Mouse (Mus musculus): Measurements from ENCODE around the gene Dynll1. TPM values are rescaled to one million over a fixed set of nuclear protein-coding genes. Genes with fewer than 3 reads are reported as not detected.
A peak's percentile ranks its signal among the peaks of the same experiment; 100 is the strongest.

Dynll1 gene
- polyA plus RNA-seq, 1 experiment from 2014 or later, result 1,201 TPM

DNA sequence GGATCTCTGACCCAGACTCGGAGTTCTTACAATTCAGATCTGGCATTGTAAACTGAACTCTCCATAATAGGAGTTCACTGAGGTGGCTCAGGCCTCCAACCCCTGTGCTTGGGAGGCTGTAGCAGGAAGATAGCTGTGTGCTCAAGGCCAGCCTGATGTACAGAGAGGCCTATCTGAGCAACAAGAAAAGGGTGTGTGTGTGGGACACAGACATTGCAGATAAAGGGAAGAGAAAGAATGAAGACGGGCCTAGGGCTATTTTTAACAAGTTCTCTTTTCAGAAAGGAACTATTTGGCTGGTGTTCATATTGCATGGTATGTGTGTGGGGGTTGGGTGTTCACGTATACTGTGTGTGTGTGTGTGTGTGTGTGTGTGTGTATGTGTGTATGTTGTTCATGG, 32.8 kb upstream of the Dynll1 start:
- H3K27me3 ChIP-seq (ENCODE audit: control insufficient read depth, insufficient read depth, low read length), result no peaks in the 10 kb centered on the region
- no peak overlapping the region for H3K4me3 ChIP-seq (replicated peaks; ENCODE audit: low read depth, low read length)
- H3K4me1 ChIP-seq (ENCODE audit: control insufficient read depth, insufficient read depth, low read length), result peaks cover 9% of the 10 kb centered on the region; the same call in 1 of the 2 replicates
- no peak overlapping the region for H3K9ac ChIP-seq (replicated peaks; ENCODE audit: low read length)
- H3K27ac ChIP-seq (replicated peaks; ENCODE audit: low read depth, low read length), result no peak overlapping the region
- DNase-seq, result no peak
- no peak overlapping the region for H3K4me2 ChIP-seq (ENCODE audit: low read length)
- H3K9me3 ChIP-seq (ENCODE audit: control insufficient read depth, low read length), result no peaks in the 10 kb centered on the region
- H3K36me3 ChIP-seq (ENCODE audit: control insufficient read depth, insufficient read depth, low read length), result peaks cover 66% of the 10 kb centered on the region
- no peak for ATAC-seq (ENCODE audit: low FRiP score, low TSS enrichment)
- 85% methylated on average over 3 of the region's 3 CpGs for WGBS

DNA sequence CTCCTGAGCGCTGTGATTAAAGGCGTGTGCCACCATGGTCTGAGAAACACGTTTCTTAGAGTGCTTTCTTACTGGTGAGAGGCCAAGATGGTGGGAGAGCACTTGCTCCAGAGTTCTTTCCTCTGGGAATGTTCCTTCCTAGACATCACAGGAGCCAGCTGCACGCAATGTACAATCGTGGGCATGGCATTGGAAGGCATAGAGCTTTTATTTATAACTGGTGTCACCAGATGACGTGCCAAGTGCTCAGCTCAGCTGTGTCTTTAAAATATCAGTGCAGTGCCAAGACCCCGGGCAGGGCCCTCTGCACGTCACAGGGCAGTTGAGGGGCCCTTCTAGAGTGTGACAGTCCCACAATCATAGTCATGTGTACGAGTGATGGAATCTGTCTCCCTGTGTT, 30.2 kb upstream of the Dynll1 start:
- peaks cover 61% of the 10 kb centered on the region for H3K36me3 ChIP-seq (ENCODE audit: control insufficient read depth, insufficient read depth, low read length)
- no peak overlapping the region for H3K9ac ChIP-seq (replicated peaks; ENCODE audit: low read length)
- H3K4me3 ChIP-seq (replicated peaks; ENCODE audit: low read depth, low read length), result no peak overlapping the region
- ATAC-seq (ENCODE audit: low FRiP score, low TSS enrichment), result no peak
- peaks cover 15% of the 10 kb centered on the region for H3K4me1 ChIP-seq (ENCODE audit: control insufficient read depth, insufficient read depth, low read length)
- no peak overlapping the region for H3K4me2 ChIP-seq (ENCODE audit: low read length)
- no peak for DNase-seq
- no peaks in the 10 kb centered on the region for H3K27me3 ChIP-seq (ENCODE audit: control insufficient read depth, insufficient read depth, low read length)
- H3K9me3 ChIP-seq (ENCODE audit: control insufficient read depth, low read length), result no peaks in the 10 kb centered on the region
- H3K27ac ChIP-seq (replicated peaks; ENCODE audit: low read depth, low read length), result no peak overlapping the region
- 93% methylated on average over 9 of the region's 9 CpGs for WGBS

DNA sequence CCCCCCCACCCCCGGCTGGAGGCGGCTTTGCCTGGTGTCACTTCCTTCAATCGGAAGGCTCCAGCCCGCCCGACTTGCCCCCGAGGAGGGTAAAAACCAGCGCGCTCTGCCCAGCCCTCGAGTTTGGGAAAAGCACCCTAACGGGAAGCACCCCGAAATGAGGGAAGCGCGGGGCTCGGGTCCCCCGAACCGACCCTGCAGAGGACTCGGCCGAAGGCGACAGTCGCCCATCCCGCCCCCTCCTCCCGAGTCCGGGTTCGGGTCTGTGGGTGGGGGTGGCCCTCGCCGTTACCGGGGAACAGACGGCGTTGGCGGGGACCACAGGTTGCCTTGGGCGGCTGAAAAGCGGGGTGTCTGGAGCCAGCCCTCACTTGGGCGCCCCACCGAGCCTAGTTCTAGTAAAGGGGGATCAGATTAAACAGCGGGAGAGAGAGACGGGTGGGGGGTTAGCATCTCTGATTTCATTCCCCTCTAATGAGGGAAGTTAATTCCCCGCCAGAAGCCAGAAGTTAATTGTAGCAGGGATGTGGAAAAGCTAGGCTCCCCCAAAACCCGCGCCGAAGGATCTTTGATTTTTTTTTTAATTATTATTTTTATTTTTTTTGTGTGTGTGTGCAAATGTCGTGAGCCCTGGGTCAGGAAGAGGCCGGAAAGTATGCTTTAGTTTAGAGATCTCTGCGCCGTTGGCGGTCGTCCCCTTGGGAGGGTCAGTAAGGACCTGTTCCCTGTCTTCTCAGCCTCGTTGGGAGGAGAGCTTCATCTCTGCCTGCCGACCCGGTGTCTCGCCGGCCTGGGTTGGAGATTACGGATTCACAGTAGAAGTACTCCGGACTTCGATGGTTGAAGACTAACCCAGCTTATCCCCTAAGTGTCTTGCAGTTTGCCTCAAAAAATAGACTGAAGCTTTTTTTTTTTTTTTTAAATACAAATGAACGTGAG, 27.1 kb upstream of the Dynll1 start:
- Histone ChIP-seq H3K9ac (replicated peaks; ENCODE audit: low read length) (peak overlapping the region; percentile 92), H3K36me3 (ENCODE audit: control insufficient read depth, insufficient read depth, low read length) (peaks cover 30% of the 10 kb centered on the region), H3K9me3 (ENCODE audit: control insufficient read depth, low read length) (no peaks in the 10 kb centered on the region), H3K27ac (replicated peaks; ENCODE audit: low read depth, low read length) (peak overlapping the region; percentile 86), H3K4me2 (ENCODE audit: low read length) (peak overlapping the region; percentile 86), H3K4me3 (replicated peaks; ENCODE audit: low read depth, low read length) (peak overlapping the region; percentile 92), H3K27me3 (ENCODE audit: control insufficient read depth, insufficient read depth, low read length) (no peaks in the 10 kb centered on the region), H3K4me1 (ENCODE audit: control insufficient read depth, insufficient read depth, low read length) (peaks cover 19% of the 10 kb centered on the region)
- under 1% methylated on average over 55 of the region's 55 CpGs for WGBS
- peak; percentile 43 for DNase-seq
- peak; percentile 35; the same call in 1 of the 2 replicates for ATAC-seq (ENCODE audit: low FRiP score, low TSS enrichment)

DNA sequence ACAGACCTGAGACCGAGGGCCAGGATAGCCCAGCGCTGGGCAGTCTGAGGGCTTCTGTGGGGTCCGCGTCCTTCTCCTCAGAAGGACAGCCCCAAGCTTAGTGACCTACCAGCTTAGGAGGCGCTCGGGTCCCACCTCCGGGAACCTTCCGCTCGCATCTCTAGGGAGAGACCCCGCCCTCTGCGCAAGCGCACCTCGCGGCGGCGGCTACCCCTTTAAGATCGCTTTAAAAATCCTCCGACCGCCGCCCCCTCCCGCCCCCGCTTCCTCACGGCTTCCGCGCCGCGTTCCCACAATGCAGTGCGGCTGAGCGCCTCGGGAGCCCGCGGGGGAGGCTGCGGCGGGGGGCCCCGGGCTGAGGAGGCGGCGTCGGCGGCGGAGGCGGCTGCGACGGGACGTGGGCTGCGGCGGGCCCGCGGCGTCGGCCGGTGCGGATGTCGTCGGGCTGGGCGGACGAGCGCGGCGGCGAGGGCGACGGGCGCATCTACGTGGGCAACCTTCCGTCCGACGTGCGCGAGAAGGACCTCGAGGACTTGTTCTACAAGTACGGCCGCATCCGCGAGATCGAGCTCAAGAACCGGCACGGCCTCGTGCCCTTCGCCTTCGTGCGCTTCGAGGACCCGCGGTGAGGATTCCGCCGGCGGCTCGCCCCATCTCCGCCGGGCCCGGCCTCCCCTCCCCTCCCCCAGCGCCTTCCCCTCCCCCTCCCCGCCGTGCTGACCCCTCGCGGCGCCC, 26.2 kb upstream of the Dynll1 start, which contains the start of gene Srsf9:
TSS of gene Srsf9 (plus strand) at position 303 of the 735 bp plus-strand sequence.
- Histone ChIP-seq H3K27me3 (ENCODE audit: control insufficient read depth, insufficient read depth, low read length) (no peaks in the 10 kb centered on the region), H3K9me3 (ENCODE audit: control insufficient read depth, low read length) (no peaks in the 10 kb centered on the region), H3K36me3 (ENCODE audit: control insufficient read depth, insufficient read depth, low read length) (peaks cover 22% of the 10 kb centered on the region), H3K27ac (replicated peaks; ENCODE audit: low read depth, low read length) (peak within 1 kb of the TSS; percentile 86), H3K4me1 (ENCODE audit: control insufficient read depth, insufficient read depth, low read length) (peaks cover 19% of the 10 kb centered on the region), H3K9ac (replicated peaks; ENCODE audit: low read length) (peak within 1 kb of the TSS; percentile 92), H3K4me3 (replicated peaks; ENCODE audit: low read depth, low read length) (peak within 1 kb of the TSS; percentile 92), H3K4me2 (ENCODE audit: low read length) (peak within 1 kb of the TSS; percentile 86)
- WGBS, result under 1% methylated on average over 84 of the region's 97 CpGs
- peak; percentile 86 for ATAC-seq (ENCODE audit: low FRiP score, low TSS enrichment)
- DNase-seq, result peak; percentile 98

DNA sequence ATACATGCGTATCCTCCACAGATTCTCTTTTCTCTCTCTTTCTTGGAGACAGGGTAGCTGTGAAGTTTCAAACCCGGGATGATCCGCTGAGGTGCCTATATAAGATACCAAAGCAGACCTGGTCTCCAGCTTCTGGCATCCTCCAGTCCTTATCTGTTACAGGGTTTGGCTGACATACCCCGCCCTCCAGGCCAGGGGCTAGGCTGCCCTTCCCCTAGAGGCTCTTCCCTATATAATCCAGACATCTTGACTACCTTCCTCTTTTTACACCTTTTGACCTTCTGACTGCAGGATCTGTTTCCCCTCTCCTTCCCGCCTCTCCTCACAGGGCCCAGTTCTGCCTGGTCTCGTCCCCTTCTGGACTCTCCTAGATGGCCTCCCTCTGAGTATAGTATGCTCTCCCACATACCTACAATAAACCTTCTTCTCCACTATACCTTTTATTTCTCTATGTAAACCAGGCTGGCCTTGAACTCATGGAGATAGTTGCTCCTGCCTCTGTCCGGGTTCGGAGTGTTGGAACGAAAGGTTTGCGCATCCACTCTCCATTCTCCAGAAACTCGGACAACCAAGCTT, 25.5 kb upstream of the Dynll1 start:
- peak; percentile 35 for ATAC-seq (ENCODE audit: low FRiP score, low TSS enrichment)
- peaks cover 15% of the 10 kb centered on the region for H3K36me3 ChIP-seq (ENCODE audit: control insufficient read depth, insufficient read depth, low read length)

DNA sequence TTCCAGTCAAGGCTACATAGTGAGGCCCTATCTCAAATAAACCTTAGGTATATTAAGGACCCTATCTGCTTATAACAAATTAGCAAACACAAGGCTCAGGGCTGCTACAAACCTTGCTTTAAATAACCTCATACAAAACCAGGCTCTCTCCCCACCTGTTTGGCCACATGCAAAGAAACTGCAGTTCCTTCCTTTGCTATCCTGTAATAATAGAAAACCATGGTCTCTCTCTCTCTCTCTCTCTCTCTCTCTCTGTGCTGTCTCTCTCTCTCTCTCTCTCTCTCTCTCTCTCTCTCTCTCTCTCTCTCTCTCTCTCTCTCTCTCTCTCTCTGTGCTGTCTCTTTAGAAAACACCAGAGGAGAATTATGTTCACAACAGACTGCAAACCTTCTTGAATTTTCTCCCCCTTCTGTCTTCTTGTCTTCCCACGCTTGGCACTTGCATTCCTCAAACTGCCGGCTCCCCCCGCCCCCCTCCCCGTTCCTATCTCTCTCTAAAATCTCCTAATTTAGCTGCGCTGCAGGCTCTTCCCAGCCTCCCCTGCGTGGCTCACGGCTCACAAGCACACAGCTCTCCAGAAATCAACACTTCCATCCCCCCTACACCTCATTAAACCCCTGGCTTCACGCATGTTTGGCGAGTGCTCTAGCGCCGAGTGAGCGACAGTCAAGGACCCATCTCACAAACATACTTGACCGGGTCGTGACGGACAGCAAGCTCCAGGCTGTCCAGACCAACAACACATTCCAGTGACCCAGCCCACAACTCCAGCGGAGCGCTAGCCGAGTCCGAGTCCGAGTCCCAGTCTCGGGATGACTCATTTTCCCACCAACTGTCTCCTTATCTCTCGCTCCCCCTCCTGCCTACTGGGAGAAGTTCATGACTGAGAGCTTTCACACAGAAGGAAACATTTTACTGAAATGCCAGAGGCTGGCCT, 18.5 kb upstream of the Dynll1 start:
- peak overlapping the region; percentile 26; the same call in 1 of the 2 replicates for H3K9ac ChIP-seq (replicated peaks; ENCODE audit: low read length)
- H3K4me3 ChIP-seq (replicated peaks; ENCODE audit: low read depth, low read length), result peak overlapping the region; percentile 34
- WGBS, result under 1% methylated on average over 22 of the region's 22 CpGs
- DNase-seq, result peak; percentile 83
- no peaks in the 10 kb centered on the region for H3K27me3 ChIP-seq (ENCODE audit: control insufficient read depth, insufficient read depth, low read length)
- peak; percentile 46; the same call in 1 of the 2 replicates for ATAC-seq (ENCODE audit: low FRiP score, low TSS enrichment)
- H3K4me1 ChIP-seq (ENCODE audit: control insufficient read depth, insufficient read depth, low read length), result peaks cover 28% of the 10 kb centered on the region
- no peaks in the 10 kb centered on the region for H3K9me3 ChIP-seq (ENCODE audit: control insufficient read depth, low read length)
- no peaks in the 10 kb centered on the region for H3K36me3 ChIP-seq (ENCODE audit: control insufficient read depth, insufficient read depth, low read length)
- H3K4me2 ChIP-seq (ENCODE audit: low read length), result peak overlapping the region; percentile 75
- H3K27ac ChIP-seq (replicated peaks; ENCODE audit: low read depth, low read length), result peak overlapping the region; percentile 57

More for the DNA sequence above, 25.5 kb upstream of the Dynll1 start:
- no peaks in the 10 kb centered on the region for H3K9me3 ChIP-seq (ENCODE audit: control insufficient read depth, low read length)
- WGBS, result 29% methylated on average over 11 of the region's 11 CpGs
- no peak for DNase-seq
- H3K4me2 ChIP-seq (ENCODE audit: low read length), result peak overlapping the region; percentile 86
- peak overlapping the region; percentile 92 for H3K4me3 ChIP-seq (replicated peaks; ENCODE audit: low read depth, low read length)
- H3K4me1 ChIP-seq (ENCODE audit: control insufficient read depth, insufficient read depth, low read length), result peaks cover 19% of the 10 kb centered on the region
- no peaks in the 10 kb centered on the region for H3K27me3 ChIP-seq (ENCODE audit: control insufficient read depth, insufficient read depth, low read length)
- peak overlapping the region; percentile 92 for H3K9ac ChIP-seq (replicated peaks; ENCODE audit: low read length)
- H3K27ac ChIP-seq (replicated peaks; ENCODE audit: low read depth, low read length), result peak overlapping the region; percentile 86

DNA sequence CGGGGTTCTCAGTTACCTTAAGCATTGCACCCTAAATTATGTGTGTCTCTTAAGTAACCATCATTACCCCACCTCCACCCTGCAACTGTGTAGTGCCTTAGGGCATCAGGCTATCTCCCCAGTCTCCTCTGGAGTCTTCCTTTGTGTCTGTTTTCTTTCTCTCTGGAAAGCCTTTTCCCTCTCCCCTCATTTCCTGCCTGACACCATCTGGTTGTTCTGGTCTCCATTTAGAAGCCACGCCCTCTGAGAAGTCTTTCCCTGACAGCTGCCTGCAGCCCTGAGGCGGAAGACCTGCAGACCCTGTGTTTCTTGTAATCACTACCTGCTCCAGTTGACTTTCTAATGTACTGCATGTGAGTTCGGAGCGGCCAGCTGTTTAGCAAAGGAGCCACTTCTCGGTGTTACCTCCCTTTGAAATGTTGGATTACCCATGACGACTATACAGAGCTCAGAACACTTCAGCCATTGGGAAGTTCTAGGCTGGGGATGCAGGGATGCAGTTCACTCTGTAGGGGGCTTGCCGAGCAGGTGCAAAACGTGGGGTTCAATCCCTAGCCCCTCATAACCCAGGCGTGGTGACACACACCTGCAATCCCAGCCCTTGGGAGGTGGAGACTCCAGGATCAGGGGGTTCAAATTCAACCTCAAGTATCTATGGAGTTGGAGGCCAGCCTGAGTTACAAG, 17.0 kb upstream of the Dynll1 start:
- H3K4me1 ChIP-seq (ENCODE audit: control insufficient read depth, insufficient read depth, low read length), result peaks cover 28% of the 10 kb centered on the region
- no peaks in the 10 kb centered on the region for H3K36me3 ChIP-seq (ENCODE audit: control insufficient read depth, insufficient read depth, low read length)
- peak overlapping the region; percentile 71 for H3K27ac ChIP-seq (replicated peaks; ENCODE audit: low read depth, low read length)
- no peak overlapping the region for H3K9ac ChIP-seq (replicated peaks; ENCODE audit: low read length)
- peak overlapping the region; percentile 3; the same call in 1 of the 2 replicates for H3K4me2 ChIP-seq (ENCODE audit: low read length)
- DNase-seq (peak; percentile 66), ATAC-seq (ENCODE audit: low FRiP score, low TSS enrichment) (no peak; the same call in 1 of the 2 replicates)
- 8% methylated on average over 10 of the region's 10 CpGs for WGBS
- H3K9me3 ChIP-seq (ENCODE audit: control insufficient read depth, low read length), result no peaks in the 10 kb centered on the region
- H3K4me3 ChIP-seq (replicated peaks; ENCODE audit: low read depth, low read length), result no peak overlapping the region
- no peaks in the 10 kb centered on the region for H3K27me3 ChIP-seq (ENCODE audit: control insufficient read depth, insufficient read depth, low read length)

Data from midbrain, embryonic 14.5 days (tissue).